Mouse (Mus musculus): ENCODE results near the gene Pdhx.

The Pdhx gene

DNA sequence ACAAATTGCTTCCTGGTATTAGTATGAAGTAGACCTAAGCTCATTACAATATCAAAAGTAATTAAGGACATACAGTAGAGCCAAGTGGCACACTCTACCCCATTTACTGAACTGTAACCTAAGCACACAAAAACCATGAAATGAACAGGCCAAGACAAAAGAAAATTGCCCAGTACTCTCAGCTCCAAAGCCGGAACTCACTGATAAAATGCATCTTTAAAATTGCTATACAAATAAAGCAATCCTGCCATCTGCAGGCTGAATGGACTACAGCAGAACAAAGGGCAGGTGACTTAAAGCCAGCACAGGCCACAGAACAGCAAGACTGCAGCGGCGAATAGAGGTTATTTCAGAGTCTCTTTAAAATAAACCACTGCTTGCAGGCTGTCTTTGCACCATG lies 10.4 kb downstream of the Pdhx start:
- DNase-seq (ENCODE audit: low read depth, low spot score) = peak; percentile 36

DNA sequence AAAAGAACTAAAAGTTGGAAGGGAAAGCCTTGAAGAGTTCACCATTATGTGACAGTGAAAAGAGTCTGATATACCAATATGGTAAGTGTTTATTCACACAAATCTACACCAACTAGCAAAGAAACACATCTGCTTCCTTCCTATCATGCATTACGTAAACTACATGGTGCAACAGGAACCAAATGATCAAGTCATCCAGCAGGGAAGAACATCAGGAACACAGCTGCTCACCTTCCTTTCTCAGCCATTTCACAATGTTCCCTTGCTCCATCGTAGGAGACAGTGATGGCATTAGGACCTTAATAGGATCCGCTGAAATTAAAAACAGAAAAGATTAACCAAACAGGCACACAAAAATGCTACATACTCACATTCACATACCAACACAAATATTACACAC lies 15.0 kb downstream of the Pdhx start:
- DNase-seq (ENCODE audit: low read depth, low spot score) = no peak

DNA sequence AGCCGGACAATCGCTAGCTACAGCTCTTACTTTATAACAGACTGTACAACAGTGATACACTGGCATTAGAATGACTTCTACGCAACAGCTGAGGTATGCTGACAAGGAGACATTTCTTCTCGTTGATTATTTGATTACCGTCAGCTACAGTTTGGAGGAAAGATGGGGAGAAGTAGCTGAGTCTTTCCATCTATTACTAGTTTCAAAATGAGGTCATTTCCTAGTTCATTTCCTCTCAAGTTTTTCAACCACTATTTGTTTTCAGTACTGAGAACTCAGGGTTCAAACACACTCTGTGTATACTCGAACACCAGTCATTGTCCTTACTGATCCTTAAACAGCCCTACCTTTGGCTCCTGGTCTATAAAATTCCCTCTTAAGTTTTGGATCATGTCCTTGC lies 17.5 kb downstream of the Pdhx start:
- no peak for DNase-seq (ENCODE audit: low read depth, low spot score)

DNA sequence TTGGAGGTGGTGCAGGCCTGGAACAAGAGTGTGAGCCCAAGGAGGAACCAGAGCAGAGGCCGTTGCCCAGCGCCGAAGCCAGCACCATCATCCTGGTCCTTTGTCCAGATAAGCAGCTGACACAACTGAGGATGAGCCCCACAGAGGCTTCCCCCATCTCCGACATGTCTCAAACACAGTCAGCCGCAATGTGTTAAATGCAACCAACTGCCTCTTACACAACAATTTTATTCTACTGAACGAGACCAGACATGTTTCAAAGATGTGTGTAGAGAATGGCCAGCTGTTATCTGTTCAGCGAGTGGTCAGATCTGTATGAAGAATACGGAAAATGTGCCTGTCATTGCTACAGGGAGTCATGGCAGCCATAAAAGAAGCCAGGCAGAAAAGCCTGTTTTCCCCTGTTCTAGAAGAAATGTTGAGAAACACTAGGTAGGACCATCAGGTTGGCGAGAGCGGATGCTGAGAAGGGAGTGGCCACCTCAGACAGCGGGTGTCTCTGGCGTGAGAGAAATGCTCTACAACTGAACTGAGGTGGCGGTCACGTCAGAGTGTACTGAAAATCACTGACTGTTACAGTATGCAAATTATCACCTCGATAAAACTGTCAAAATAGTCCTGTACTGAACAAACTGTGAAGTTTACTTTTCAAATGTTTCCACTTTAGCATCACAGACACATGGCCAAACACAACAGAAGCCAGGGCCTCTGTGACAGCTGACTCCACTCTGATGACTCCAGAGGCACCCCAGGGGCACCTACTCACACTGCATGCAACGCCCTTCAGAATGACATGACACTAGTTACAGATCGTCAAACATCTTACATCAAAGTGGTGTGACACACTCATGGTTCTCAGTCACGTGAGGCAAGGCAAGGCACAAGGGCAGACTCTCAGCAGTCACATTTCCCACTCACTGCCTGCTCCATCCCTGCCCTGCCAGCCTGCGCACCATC lies 21.1 kb downstream of the Pdhx start:
- DNase-seq (ENCODE audit: low read depth, low spot score) = no peak

DNA sequence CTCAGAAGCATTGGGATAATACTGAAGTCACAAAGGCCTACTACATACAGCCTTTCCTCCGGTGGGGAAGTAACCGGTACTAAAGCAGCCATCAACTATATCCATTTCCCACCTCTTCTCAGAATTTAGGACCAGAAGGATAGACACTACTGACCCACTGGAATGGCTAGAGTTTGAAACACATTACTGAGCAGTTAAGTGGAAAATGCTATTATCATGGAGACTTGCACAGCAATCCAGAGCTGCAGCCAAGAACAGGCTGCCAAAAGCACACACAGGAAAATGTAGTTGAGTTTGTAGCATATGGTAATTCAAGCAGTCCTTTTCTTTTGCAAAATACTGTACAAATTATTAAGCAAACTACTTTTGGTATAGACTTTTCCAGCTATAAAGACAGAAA lies 28.0 kb downstream of the Pdhx start:
- DNase-seq (ENCODE audit: low read depth, low spot score) = no peak

DNA sequence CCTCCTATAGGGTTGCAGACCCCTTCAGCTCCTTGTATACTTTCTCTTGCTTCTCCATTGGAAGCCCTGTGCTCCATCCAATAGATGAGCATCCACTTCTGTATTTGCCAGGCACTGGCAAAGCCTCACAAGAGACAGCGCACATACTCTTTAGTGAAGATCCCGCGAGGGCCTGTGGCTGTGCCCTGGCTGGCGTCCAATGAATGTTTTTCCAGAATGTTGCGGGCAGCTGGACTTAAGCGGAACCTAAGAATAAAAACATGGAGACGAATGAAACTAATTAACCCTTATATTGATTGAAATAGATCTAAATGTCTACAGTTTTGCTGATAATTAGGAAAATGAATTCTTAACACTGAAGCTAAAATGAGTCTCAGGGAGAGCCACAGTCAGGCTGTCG lies 32.4 kb downstream of the Pdhx start:
- DNase-seq (ENCODE audit: low read depth, low spot score) = no peak

DNA sequence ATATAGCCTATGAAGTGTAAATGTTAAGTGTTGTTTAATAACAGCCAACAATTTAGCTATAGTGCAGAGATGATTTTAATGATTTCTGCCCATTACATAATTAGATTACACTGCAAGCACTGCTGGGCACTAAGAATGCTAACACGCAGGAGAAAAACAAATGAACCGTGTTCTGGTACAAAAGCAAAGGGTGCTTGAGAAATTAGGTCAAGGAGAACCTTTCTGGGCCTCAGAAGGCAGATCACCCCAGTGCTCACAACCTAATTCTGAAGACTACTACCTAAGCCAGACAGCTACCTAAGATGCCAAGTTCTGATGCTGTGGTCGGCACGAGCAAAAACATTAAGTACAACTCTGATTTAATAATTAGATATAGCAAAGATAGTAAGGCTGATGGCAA lies 35.5 kb downstream of the Pdhx start:
- DNase-seq (ENCODE audit: low read depth, low spot score) = no peak

DNA sequence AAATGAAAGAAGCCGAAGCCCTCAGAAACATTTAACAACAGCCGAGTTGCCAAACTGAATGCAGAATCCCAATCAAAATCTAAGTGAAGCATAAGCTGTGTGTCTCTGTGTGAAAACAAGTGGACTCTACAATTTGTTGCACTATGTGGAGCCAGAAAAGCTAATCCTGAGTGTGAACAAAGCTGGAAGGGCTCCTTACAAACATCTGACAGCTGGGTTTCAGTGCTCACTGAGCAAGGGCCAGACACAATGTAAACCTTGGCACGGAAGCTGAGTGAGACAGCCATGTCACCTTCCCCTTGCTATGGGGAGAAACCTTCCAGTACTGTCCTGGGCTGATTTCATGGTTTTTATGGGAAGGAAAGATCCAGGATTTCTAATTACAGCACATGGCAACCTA lies 50.6 kb downstream of the Pdhx start:
- DNase-seq (ENCODE audit: low read depth, low spot score) = no peak

DNA sequence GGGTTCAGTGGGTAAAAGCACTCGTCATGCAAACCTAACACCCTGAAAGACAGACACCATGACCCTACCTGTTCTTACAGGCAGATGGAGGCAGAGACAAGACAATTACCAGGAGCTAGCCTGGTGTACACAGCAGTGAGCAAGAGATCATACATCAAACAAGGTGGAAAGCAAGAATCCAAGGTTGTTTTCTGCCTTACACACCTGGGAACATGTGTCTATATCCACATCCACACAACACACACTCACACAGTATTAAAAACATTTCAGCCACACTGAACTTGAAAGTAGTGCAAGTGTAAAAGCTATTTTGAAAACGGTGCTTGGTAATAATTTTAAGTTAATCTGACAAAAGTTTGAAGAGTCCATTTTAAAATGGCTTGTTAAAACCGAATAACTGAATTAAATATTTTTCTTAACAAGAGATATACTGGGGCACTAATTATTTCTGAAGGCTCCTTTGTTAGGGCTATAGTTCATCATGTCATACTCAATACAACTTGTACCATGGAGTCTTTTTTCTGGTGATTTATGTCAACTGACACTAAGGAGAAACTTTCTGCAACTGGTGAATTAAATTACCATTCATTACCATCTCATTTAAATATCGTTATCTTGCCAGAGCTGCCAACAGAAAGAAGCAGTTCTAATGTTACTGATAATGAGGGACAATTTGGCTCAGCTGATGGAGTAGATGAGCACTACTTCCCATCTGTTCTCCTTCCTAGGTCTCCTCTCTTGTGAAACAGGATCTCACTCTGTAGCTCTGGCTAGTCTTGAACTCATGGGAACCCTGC lies 52.9 kb downstream of the Pdhx start:
- no peak for DNase-seq (ENCODE audit: low read depth, low spot score)

DNA sequence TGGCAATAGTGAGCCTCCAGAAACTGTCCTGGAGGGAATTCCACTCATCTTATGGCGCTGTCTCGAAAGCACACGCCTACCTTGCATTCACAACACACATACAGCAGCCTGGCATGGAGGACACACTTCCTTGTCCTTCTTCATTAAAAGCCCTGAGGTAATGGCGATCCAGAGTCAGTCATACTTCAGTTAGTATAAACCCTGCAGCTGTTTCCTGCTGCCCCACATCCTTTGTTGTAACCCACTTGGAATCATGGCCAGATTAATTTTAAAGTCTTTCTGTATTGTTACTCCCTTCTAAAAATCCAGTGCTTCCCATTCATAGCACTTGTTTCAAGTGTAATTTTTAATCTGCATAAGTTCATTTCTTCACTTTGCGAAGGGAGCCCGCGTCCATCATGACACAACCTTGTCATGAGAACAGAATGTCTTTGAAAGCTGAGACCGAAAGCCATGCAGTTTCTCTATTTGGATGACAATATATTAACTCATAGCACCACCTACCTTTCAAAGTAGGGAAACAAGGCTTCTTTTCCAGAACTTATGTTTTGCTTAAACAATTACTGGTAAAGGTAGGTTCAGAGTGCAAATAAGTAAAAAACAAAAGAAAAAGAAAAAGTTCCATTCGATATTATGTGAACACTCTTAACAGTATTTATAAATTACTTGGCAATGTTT lies 54.4 kb downstream of the Pdhx start:
- peak; percentile 36 for DNase-seq (ENCODE audit: low read depth, low spot score)

DNA sequence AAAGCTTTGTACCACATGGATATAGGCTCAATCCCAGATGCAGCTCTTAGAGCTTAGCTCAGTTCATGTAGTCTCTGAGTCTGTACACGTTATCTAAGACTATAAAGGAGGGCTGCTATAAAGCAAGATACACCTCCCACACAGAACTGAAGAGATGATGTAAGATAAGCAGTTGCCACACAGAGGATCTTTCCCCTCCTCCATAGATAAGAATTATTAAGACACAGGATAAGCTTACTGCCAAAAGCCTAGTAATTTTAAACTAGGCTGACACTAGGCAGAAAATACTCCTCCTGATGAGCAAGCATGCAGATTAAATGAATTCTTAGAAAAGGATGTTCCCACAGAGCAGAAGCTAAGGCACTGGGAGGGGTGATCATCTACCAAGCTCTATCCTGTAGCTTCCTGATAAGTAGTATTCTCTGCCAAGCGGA lies 55.9 kb downstream of the Pdhx start:
- no peak for DNase-seq (ENCODE audit: low read depth, low spot score)

DNA sequence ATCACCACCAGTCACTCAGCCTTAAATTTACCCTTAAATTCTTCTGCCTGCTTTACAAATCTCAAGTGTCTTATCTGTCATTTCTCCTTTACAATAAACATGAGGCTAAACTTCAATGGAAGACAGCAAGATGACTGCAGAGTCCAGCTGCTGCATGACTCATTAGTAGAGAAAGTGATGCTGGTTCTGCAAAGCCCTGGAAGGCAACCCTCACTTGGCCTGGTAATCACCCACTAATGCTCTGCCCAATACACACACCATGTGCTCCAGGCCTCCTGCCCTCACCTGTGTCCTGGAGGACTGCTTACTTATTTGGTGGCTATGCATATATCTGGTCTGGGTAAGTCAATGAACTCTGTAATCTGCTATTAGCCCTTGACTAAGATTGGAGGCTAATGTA lies 57.2 kb downstream of the Pdhx start:
- DNase-seq (ENCODE audit: low read depth, low spot score) = no peak

DNA sequence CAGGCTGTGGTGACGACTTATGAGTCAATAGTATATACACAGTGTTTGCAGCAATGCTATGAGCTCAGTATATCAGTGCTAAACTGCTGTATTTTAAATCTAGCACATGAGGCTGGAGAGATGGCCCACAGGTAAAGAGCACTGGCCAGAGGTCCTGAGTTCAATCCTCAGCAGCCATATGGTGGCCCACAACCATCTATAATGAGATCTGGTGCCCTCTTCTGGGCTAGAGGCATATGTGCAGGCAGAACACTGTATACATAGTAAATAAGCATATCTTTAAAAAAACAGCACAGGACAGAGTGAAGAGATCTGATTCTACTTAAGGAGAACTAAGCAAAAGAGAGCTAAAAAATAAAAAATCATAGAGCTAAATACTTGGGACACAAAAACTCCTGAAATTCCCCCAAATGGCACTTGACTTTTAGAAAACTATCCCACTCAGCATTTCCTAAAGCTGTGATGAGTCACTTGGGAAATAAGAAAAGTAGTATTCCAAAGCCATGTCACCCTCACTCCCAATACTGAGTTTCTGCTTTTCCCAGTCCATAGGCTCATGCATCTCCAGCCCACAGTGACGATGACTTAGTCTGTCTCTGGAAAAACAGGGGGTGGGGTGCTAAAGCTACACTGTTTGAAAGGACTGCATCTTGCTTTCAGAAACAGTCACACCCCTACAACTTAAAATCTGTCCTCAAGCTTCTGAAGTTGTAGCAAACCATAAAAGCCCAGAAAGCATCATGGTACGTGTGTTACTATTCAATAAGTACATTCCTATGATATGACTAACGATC lies 60.3 kb downstream of the Pdhx start:
- DNase-seq (ENCODE audit: low read depth, low spot score) = no peak

DNA sequence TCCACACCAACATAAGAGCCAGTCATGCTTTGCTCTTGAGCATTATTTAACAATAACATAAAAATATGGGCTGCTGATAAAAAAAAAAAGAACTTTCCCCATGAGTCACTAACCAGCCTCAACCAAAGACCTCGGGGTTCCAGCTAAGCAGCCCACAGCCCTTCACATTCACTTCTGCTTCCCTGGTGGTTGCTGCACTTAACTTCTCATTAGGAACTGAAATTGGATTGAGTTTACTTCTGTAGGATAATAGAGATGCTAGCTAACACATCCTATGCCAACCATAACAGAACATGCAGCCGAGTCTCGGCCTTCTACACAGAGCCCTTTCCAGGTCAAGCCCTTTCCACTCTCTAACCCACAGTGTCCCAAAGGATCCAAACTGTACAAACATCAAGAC lies 65.1 kb downstream of the Pdhx start:
- no peak for DNase-seq (ENCODE audit: low read depth, low spot score)

DNA sequence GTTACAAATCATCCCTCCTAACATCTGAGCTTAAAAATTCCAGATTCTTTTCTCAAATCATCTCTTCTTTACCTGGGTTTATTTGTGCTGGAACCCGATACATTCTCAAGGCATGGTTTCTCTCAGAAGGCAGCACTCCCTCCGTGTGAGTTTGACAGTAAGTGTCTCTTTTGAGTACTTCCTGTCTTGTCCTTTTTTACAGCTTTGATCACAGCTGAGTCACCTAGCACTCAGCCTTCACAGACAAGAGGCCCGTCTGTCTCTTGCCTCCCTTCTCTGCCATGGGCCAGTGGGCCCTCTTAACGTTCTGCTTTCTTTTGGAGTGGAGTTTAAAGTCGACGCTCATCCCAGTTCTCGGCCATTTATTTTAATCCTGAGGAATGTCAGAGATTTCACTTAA lies 68.7 kb downstream of the Pdhx start:
- no peak for DNase-seq (ENCODE audit: low read depth, low spot score)

DNA sequence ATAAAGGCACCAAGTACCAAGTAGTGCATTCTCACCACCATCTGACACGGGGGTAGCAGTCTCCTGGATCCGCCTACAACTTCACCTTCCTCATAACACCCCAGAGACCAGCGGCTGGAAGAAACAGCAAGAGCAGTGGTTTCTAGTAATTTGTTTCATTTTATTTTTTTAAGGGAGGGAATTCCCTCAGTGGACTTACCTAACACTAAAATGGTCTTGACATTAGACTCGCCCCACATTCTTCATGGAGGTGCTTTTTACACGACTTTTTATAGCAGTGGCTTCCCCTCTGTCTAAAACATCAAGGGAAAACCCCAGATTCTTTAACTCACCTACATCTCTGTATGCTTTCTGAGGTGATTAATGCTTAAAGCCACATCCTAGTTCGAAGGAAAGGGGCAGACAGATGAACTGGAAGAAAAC lies 74.1 kb downstream of the Pdhx start:
- DNase-seq (ENCODE audit: low read depth, low spot score) = no peak

DNA sequence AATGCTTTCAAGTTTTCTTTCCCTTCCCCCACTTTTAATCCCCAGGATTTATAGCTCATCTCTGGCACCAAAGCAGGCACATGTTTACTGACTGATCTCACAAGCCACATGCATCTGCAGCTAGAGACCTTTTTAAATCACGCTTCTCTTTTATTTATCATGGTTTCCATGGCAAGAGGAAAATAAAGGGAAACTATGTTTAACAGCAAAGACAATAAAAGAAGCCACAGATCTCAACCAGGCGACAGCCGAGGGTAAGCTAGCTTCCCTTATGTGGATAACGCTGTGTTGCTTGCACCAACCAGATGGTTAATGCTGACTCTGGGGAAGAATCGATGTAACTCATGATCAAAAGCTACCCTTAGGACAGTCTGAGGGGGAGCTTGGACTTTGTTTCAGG lies 75.0 kb downstream of the Pdhx start:
- DNase-seq (ENCODE audit: low read depth, low spot score) = no peak

DNA sequence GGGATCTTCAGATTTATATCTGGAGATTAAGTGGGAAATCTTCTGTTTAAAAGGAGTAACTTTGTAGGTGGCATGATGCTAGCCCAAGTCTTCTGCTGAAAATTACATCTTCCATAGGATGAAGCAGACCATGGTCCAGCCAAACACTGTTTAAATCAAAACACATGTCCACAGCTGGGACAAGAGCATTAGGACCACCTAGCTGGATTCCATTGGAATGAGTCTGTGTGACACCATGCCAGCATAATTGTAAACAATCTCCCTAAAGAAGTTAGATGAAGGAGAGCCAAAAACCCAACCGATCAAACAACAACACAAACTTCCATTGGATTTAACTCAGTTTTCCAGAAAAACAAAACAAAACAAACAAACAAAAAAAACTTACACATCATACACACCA lies 75.4 kb downstream of the Pdhx start:
- DNase-seq (ENCODE audit: low read depth, low spot score) = no peak

DNA sequence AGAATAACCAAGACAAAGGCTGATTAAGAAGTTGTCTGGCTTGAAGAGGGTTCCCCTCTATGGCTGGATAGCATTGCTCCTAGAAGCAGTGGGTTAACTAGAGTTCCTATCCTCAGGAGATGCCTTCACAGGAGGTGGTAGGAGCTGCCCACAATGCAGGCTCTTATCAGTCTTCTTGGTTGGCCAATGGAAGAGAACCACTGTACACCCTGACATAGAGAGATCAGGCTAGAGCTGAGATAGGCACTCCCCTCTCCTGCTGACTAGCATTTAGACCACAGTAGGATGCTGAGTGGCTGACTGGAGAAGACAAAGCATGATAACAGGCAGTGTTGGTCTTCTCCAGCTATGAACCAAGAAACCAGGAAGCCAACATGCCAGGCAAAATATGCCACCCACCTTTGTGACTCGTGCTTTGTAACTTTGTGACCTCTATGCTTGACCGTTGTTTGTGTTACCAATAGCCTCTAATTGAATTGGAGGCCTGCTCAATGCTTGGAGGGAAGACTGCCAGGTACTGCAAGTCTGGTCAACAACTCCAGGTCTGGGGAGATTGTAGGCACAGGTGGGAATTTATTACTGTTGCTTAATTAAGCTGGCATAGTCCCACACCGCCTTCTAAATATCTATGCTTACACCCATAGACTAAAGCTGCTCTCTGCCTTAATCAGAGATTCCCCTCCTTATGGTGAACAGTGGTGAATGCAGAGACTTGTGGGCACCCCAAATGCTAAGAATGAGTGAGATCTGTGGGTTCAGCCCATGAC lies 79.3 kb downstream of the Pdhx start:
- no peak for DNase-seq (ENCODE audit: low read depth, low spot score)

DNA sequence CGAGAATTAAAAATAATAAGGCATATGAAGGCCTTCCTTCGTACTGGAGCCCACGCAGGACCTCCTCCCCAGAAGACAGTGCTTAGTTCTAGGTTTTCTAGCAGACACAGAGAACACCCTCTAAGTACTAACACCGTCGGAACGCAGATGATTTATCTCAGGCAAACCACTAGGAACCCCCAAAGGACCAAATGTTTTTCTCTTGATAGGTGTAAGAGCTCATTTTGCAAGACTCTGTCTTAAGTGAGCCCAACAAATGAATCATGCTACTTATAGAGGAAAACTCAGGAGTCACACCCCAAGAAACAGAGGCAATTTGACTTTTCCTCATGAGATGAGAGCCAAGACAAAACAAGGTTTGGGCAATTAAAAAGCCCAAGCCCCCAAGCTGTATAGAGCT lies 80.9 kb downstream of the Pdhx start:
- DNase-seq (ENCODE audit: low read depth, low spot score) = no peak

DNA sequence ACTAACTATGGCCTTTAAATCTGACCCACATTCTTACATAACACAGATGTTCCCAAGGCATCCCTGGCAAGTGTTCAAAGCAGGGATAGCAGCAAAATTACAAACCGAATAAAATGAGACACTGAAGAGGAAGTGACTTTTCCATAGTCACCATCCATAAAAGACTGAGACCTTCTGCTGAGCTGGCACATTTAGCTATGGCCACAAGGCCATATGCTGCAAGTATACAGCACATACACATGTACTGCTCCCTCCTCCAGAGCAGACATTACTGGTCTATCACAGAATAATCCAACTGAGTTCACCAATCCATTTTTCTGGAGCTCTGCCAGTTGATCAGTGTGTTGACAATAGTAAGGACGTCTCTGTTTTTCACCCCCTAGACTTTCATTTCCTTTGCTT lies 83.0 kb downstream of the Pdhx start:
- no peak for DNase-seq (ENCODE audit: low read depth, low spot score)
